Mouse (Mus musculus): ENCODE measurements around the gene Picalm. TPM values are rescaled to one million over a fixed set of nuclear protein-coding genes. Genes with fewer than 3 reads are reported as not detected.

Gene Picalm
- total RNA-seq, 1 experiment, result 125 TPM

GRCm38 (mm10) chr7:90130501-90131375, 725 bp downstream of the Picalm start:
- peaks cover 0 to 4% of the 10 kb centered on the region in 2 experiments; a peak in 1 of 4 replicates for H3K4me1 ChIP-seq (ENCODE audit: control insufficient read depth in 2 of 2, insufficient read depth in 2 of 2, low read length in 2 of 2, poor library complexity in 1 of 2)
- H3K36me3 ChIP-seq (ENCODE audit: control insufficient read depth, insufficient read depth, low read length, poor library complexity, severe bottlenecking), result no peaks in the 10 kb centered on the region
- TF ChIP-seq MAFK (IDR thresholded peaks at IDR 0.05; ENCODE audit: insufficient read depth, low read depth, low read length) (no peak), ZC3H11A (IDR thresholded peaks at IDR 0.05; ENCODE audit: borderline replicate concordance, low read depth, low read length) (no peak), ZNF384 (IDR thresholded peaks at IDR 0.05; ENCODE audit: low read depth, low read length) (0 out of 2 replicates have a peak, but pooled peaks have one; percentile 47)
- no peak for DNase-seq (ENCODE audit: low read depth, low spot score)
- H3K9ac ChIP-seq (ENCODE audit: insufficient read depth, low read depth, low read length, poor library complexity, severe bottlenecking), result peak overlapping the region; percentile 93
- H3K4me3 ChIP-seq (ENCODE audit: insufficient read depth in 1 of 2, low read depth in 1 of 2, low read length in 2 of 2, poor library complexity in 1 of 2, severe bottlenecking in 1 of 2), result peak overlapping the region; percentile 95 to 97
- H3K27ac ChIP-seq (ENCODE audit: insufficient read depth, low read depth, low read length, poor library complexity, severe bottlenecking), result peak overlapping the region; percentile 85
- no peaks in the 10 kb centered on the region for H3K9me3 ChIP-seq (ENCODE audit: control insufficient read depth, insufficient read depth, low read depth, low read length)
- in situ Hi-C loops (cut with MboI; ENCODE audit: low sequenced_read_pairs in 2 of 2, unreplicated experiment in 2 of 2), result no loop called here

- H3K27ac ChIP-seq (ENCODE audit: insufficient read depth, low read depth, low read length, poor library complexity, severe bottlenecking), result no peak overlapping the region
- H3K4me1 ChIP-seq (ENCODE audit: control insufficient read depth in 2 of 2, insufficient read depth in 2 of 2, low read length in 2 of 2, poor library complexity in 1 of 2), result peaks cover 0 to 4% of the 10 kb centered on the region in 2 experiments; a peak in 1 of 4 replicates
- H3K9ac ChIP-seq (ENCODE audit: insufficient read depth, low read depth, low read length, poor library complexity, severe bottlenecking), result peak overlapping the region; percentile 93; the same call in 1 of the 2 replicates
- TF ChIP-seq ZNF384 (IDR thresholded peaks at IDR 0.05; ENCODE audit: low read depth, low read length) (no peak), ZC3H11A (IDR thresholded peaks at IDR 0.05; ENCODE audit: borderline replicate concordance, low read depth, low read length) (no peak), MAFK (IDR thresholded peaks at IDR 0.05; ENCODE audit: insufficient read depth, low read depth, low read length) (no peak), HCFC1 (IDR thresholded peaks at IDR 0.05; ENCODE audit: borderline replicate concordance, insufficient read depth, low read length) (no peak), CHD2 (IDR thresholded peaks at IDR 0.05; ENCODE audit: low read depth, low read length) (no peak)
- DNase-seq (ENCODE audit: low read depth, low spot score), result no peak
- no peaks in the 10 kb centered on the region for H3K9me3 ChIP-seq (ENCODE audit: control insufficient read depth, insufficient read depth, low read depth, low read length)
- no peaks in the 10 kb centered on the region for H3K36me3 ChIP-seq (ENCODE audit: control insufficient read depth, insufficient read depth, low read length, poor library complexity, severe bottlenecking)
- in situ Hi-C loops (cut with MboI; ENCODE audit: low sequenced_read_pairs in 2 of 2, unreplicated experiment in 2 of 2), result no loop called here
- H3K4me3 ChIP-seq (ENCODE audit: insufficient read depth in 1 of 2, low read depth in 1 of 2, low read length in 2 of 2, poor library complexity in 1 of 2, severe bottlenecking in 1 of 2), result peak overlapping the region; percentile 95 to 97
These were observed 1.3 kb downstream of the Picalm start for GRCm38 (mm10) chr7:90131376-90131651.

GRCm38 (mm10) chr7:90131831-90132241, 1.8 kb downstream of the Picalm start:
- Histone ChIP-seq H3K4me3 (ENCODE audit: insufficient read depth in 1 of 2, low read depth in 1 of 2, low read length in 2 of 2, poor library complexity in 1 of 2, severe bottlenecking in 1 of 2) (peak overlapping the region; percentile 95 to 97), H3K36me3 (ENCODE audit: control insufficient read depth, insufficient read depth, low read length, poor library complexity, severe bottlenecking) (no peaks in the 10 kb centered on the region), H3K27ac (ENCODE audit: insufficient read depth, low read depth, low read length, poor library complexity, severe bottlenecking) (no peak overlapping the region), H3K9ac (ENCODE audit: insufficient read depth, low read depth, low read length, poor library complexity, severe bottlenecking) (no peak overlapping the region; the same call in 1 of the 2 replicates), H3K4me1 (ENCODE audit: control insufficient read depth in 2 of 2, insufficient read depth in 2 of 2, low read length in 2 of 2, poor library complexity in 1 of 2) (peaks cover 0 to 4% of the 10 kb centered on the region in 2 experiments; a peak in 1 of 4 replicates), H3K9me3 (ENCODE audit: control insufficient read depth, insufficient read depth, low read depth, low read length) (no peaks in the 10 kb centered on the region)
- TF ChIP-seq CHD2 (IDR thresholded peaks at IDR 0.05; ENCODE audit: low read depth, low read length), result no peak
- TF ChIP-seq ZNF384 (IDR thresholded peaks at IDR 0.05; ENCODE audit: low read depth, low read length), result no peak
- TF ChIP-seq HCFC1 (IDR thresholded peaks at IDR 0.05; ENCODE audit: borderline replicate concordance, insufficient read depth, low read length), result no peak
- TF ChIP-seq MAFK (IDR thresholded peaks at IDR 0.05; ENCODE audit: insufficient read depth, low read depth, low read length), result no peak
- TF ChIP-seq ZC3H11A (IDR thresholded peaks at IDR 0.05; ENCODE audit: borderline replicate concordance, low read depth, low read length), result no peak
- in situ Hi-C loops (cut with MboI; ENCODE audit: low sequenced_read_pairs in 2 of 2, unreplicated experiment in 2 of 2), result no loop called here
- no peak for DNase-seq (ENCODE audit: low read depth, low spot score)

GRCm38 (mm10) chr7:90132322-90132721, 2.3 kb downstream of the Picalm start:
- in situ Hi-C loops (cut with MboI; ENCODE audit: low sequenced_read_pairs in 2 of 2, unreplicated experiment in 2 of 2), result no loop called here
- H3K9me3 ChIP-seq (ENCODE audit: control insufficient read depth, insufficient read depth, low read depth, low read length), result no peaks in the 10 kb centered on the region
- TF ChIP-seq HCFC1 (IDR thresholded peaks at IDR 0.05; ENCODE audit: borderline replicate concordance, insufficient read depth, low read length) (no peak), CHD2 (IDR thresholded peaks at IDR 0.05; ENCODE audit: low read depth, low read length) (no peak), ZNF384 (IDR thresholded peaks at IDR 0.05; ENCODE audit: low read depth, low read length) (no peak), ZC3H11A (IDR thresholded peaks at IDR 0.05; ENCODE audit: borderline replicate concordance, low read depth, low read length) (no peak), MAFK (IDR thresholded peaks at IDR 0.05; ENCODE audit: insufficient read depth, low read depth, low read length) (no peak)
- DNase-seq (ENCODE audit: low read depth, low spot score), result no peak
- no peak overlapping the region for H3K9ac ChIP-seq (ENCODE audit: insufficient read depth, low read depth, low read length, poor library complexity, severe bottlenecking)
- peak overlapping the region; percentile 95 to 97; a peak in 3 of 4 replicates for H3K4me3 ChIP-seq (ENCODE audit: insufficient read depth in 1 of 2, low read depth in 1 of 2, low read length in 2 of 2, poor library complexity in 1 of 2, severe bottlenecking in 1 of 2)
- H3K27ac ChIP-seq (ENCODE audit: insufficient read depth, low read depth, low read length, poor library complexity, severe bottlenecking), result no peak overlapping the region
- no peaks in the 10 kb centered on the region for H3K36me3 ChIP-seq (ENCODE audit: control insufficient read depth, insufficient read depth, low read length, poor library complexity, severe bottlenecking)
- H3K4me1 ChIP-seq (ENCODE audit: control insufficient read depth in 2 of 2, insufficient read depth in 2 of 2, low read length in 2 of 2, poor library complexity in 1 of 2), result peaks cover 0 to 4% of the 10 kb centered on the region in 2 experiments; a peak in 1 of 4 replicates
